Mouse (Mus musculus) lung, embryonic 14.5 days (tissue): Measurements from ENCODE around the gene Mvd. TPM values are rescaled to one million over a fixed set of nuclear protein-coding genes. Genes with fewer than 3 reads are reported as not detected.

ENCODE experiments used
- ATAC-seq: fragments of 200-750 bp; cut with Nextera tagmentation; 2 replicates; pipeline ENCODE4 v1.8.0; 2017; ENCODE audit warnings: mild to moderate bottlenecking, moderate TSS enrichment, moderate library complexity; ENCODE audit not compliant: insufficient read depth
- DNase-seq: peaks from one replicate; pipeline ENCODE4 v3.0.0-alpha.2; 2015
- H3K27ac ChIP-seq: fragments of 300-500 bp; sonication (generic); 2 replicates; pipeline ENCODE4 v1.5.1; 2014; ENCODE audit warnings: low read depth, mild to moderate bottlenecking, moderate library complexity
- H3K27me3 ChIP-seq: fragments of 300-500 bp; sonication (generic); 2 replicates; pipeline ENCODE4 v1.6.1; 2014; ENCODE audit warnings: low read length, control low read depth; ENCODE audit not compliant: insufficient read depth
- H3K36me3 ChIP-seq: fragments of 300-500 bp; sonication (generic); 2 replicates; pipeline ENCODE4 v1.6.1; 2014; ENCODE audit warnings: control low read depth; ENCODE audit not compliant: insufficient read depth
- H3K4me1 ChIP-seq: fragments of 300-500 bp; sonication (generic); 2 replicates; pipeline ENCODE4 v1.6.1; 2014; ENCODE audit warnings: antibody characterized with exemption, control low read depth; ENCODE audit not compliant: insufficient read depth
- H3K4me2 ChIP-seq: fragments of 300-500 bp; sonication (generic); 2 replicates; pipeline ENCODE4 v1.6.1; 2014; ENCODE audit warnings: mild to moderate bottlenecking
- H3K4me3 ChIP-seq: fragments of 300-500 bp; sonication (generic); 2 replicates; pipeline ENCODE4 v1.5.1; 2014; ENCODE audit warnings: low read depth, low read length
- H3K9ac ChIP-seq: fragments of 300-500 bp; sonication (generic); 2 replicates; pipeline ENCODE4 v1.6.1; 2014
- H3K9me3 ChIP-seq: fragments of 300-500 bp; sonication (generic); 2 replicates; pipeline ENCODE4 v1.6.1; 2016; ENCODE audit warnings: low read depth, low read length, control low read depth
- CTCF ChIP-seq: IDR thresholded peaks from 2 replicates; pipeline ENCODE4 v1.5.1; 2016; ENCODE audit warnings: antibody characterized with exemption, low read depth
- WGBS: fragments of 180-500 bp; shearing (Covaris S2); extraction: QIAGEN DNeasy Blood & Tissue Kit; methylation state at CpG from one replicate; pipeline ENCODE4 v1.1.7; 2014; 5-methylcytosine and 5-hydroxymethylcytosine counted together
- polyA plus RNA-seq: library from polyadenylated mRNA; unstranded; fragments of >200 nt; fragmentation: Nextera tagmentation; extraction: Ambion mirVana; gene quantifications from 2 replicates; pipeline ENCODE4 v1.2.1, GENCODE M21; 2014

The Mvd gene
- polyA plus RNA-seq, 1 experiment from 2014 or later: 27.1 TPM

GRCm38 (mm10) chr8:122435375-122435774, 7.8 kb downstream of the Mvd start:
- H3K9ac ChIP-seq: no peak overlapping the region
- DNase-seq (no peak), ATAC-seq (no peak)
- H3K27ac ChIP-seq: no peak overlapping the region
- TF ChIP-seq CTCF: peak; percentile 56
- H3K4me2 ChIP-seq: no peak overlapping the region
- no peaks in the 10 kb centered on the region for H3K27me3 ChIP-seq
- peaks cover 8% of the 10 kb centered on the region; the same call in 1 of the 2 replicates for H3K4me1 ChIP-seq
- H3K36me3 ChIP-seq: peaks cover 37% of the 10 kb centered on the region
- H3K4me3 ChIP-seq: no peak overlapping the region
- H3K9me3 ChIP-seq: no peaks in the 10 kb centered on the region
- WGBS: 88% methylated on average over 6 of the region's 6 CpGs

- Histone ChIP-seq H3K9me3 (no peaks in the 10 kb centered on the region), H3K36me3 (peaks cover 28% of the 10 kb centered on the region), H3K9ac (no peak overlapping the region), H3K4me3 (peak overlapping the region; percentile 63; the same call in 1 of the 2 replicates), H3K4me2 (peak overlapping the region; percentile 95), H3K4me1 (peaks cover 8% of the 10 kb centered on the region; the same call in 1 of the 2 replicates), H3K27ac (no peak overlapping the region; the same call in 1 of the 2 replicates), H3K27me3 (no peaks in the 10 kb centered on the region)
- ATAC-seq: peak; percentile 38; the same call in 1 of the 2 replicates
- 54% methylated on average over 11 of the region's 11 CpGs for WGBS
- peak; percentile 34 for DNase-seq
- peak; percentile 62 for TF ChIP-seq CTCF
Measured at GRCm38 (mm10) chr8:122433269-122433905, 9.8 kb downstream of the Mvd start.

GRCm38 (mm10) chr8:122432443-122433268, 10.6 kb downstream of the Mvd start, which contains the start of gene Cyba:
TSS of gene Cyba (minus strand) at chr8:122432930.
- peak; percentile 85 for DNase-seq
- 2% methylated on average over 45 of the region's 45 CpGs for WGBS
- Histone ChIP-seq H3K27me3 (no peaks in the 10 kb centered on the region), H3K27ac (peak within 1 kb of the TSS; percentile 81; the same call in 1 of the 2 replicates), H3K4me1 (peaks cover 8% of the 10 kb centered on the region; the same call in 1 of the 2 replicates), H3K9me3 (no peaks in the 10 kb centered on the region), H3K4me2 (peak within 1 kb of the TSS; percentile 95), H3K36me3 (peaks cover 28% of the 10 kb centered on the region), H3K4me3 (peak within 1 kb of the TSS; percentile 63), H3K9ac (peak within 1 kb of the TSS; percentile 78)
- ATAC-seq: peak; percentile 94
- TF ChIP-seq CTCF: no peak

GRCm38 (mm10) chr8:122431694-122432442, 11.4 kb downstream of the Mvd start:
- Histone ChIP-seq H3K4me1 (peaks cover 8% of the 10 kb centered on the region; the same call in 1 of the 2 replicates), H3K27me3 (no peaks in the 10 kb centered on the region), H3K9me3 (no peaks in the 10 kb centered on the region), H3K27ac (peak overlapping the region; percentile 81; the same call in 1 of the 2 replicates), H3K4me2 (peak overlapping the region; percentile 95), H3K9ac (peak overlapping the region; percentile 78), H3K36me3 (peaks cover 21% of the 10 kb centered on the region), H3K4me3 (peak overlapping the region; percentile 63)
- no peak for TF ChIP-seq CTCF
- peak; percentile 0 for ATAC-seq
- WGBS: 24% methylated on average over 18 of the region's 18 CpGs
- DNase-seq: no peak

- 67% methylated on average over 3 of the region's 3 CpGs for WGBS
Measured at GRCm38 (mm10) chr8:122430646-122431045, 12.6 kb downstream of the Mvd start.

GRCm38 (mm10) chr8:122430058-122430636, 13.1 kb downstream of the Mvd start:
- Histone ChIP-seq H3K27me3 (no peaks in the 10 kb centered on the region), H3K4me3 (no peak overlapping the region), H3K27ac (no peak overlapping the region), H3K4me1 (peaks cover 8% of the 10 kb centered on the region; the same call in 1 of the 2 replicates), H3K9ac (no peak overlapping the region), H3K9me3 (no peaks in the 10 kb centered on the region), H3K4me2 (no peak overlapping the region), H3K36me3 (peaks cover 11% of the 10 kb centered on the region; the same call in 1 of the 2 replicates)
- WGBS: 74% methylated on average over 10 of the region's 10 CpGs
- ATAC-seq: no peak
- no peak for TF ChIP-seq CTCF
- DNase-seq: peak; percentile 28

More at GRCm38 (mm10) chr8:122430646-122431045, 12.6 kb downstream of the Mvd start:
- Histone ChIP-seq H3K4me3 (no peak overlapping the region), H3K9me3 (no peaks in the 10 kb centered on the region), H3K9ac (no peak overlapping the region), H3K27ac (no peak overlapping the region), H3K4me1 (peaks cover 8% of the 10 kb centered on the region; the same call in 1 of the 2 replicates), H3K27me3 (no peaks in the 10 kb centered on the region), H3K4me2 (no peak overlapping the region; the same call in 1 of the 2 replicates), H3K36me3 (peaks cover 15% of the 10 kb centered on the region)
- no peak for DNase-seq
- TF ChIP-seq CTCF: no peak
- no peak for ATAC-seq
